Mouse (Mus musculus): ENCODE results near the gene Rnf181. TPM values are rescaled to one million over a fixed set of nuclear protein-coding genes. Genes with fewer than 3 reads are reported as not detected.

Gene Rnf181
- 109 TPM in 2 replicates for polyA plus RNA-seq (2016; fragmentation: Nextera tagmentation; extraction: Ambion mirVana)

DNA sequence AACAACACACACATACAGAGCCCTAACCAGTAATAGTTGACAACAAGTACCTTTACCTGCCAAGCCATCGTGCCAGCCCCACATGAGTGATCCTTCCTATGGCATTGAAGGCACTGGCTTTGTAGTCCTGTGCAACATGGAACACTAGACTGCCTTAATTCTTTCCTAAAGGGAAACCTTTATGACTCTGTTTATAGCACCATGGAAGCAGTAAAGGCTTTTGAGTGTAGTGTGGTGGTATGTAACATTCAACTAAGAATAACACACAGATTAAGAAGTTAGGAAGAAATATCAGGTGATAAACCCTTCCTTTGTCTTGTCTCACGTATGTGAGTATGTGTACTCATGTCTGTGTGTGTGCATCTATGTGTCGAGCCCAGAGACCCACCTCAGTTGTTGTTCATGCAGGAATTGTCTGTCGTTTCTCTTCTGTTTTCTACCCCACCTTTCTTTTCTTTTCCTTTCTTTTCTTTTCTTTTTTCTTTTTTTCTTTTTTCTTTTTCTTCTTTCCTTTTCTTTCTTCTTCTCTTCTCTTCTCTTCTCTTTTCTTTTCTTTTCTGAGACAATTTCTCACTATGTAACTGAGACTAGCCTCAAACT lies at the start of gene Rnf181:
TSS of gene Rnf181 (minus strand) at position 113 of the 600 bp plus-strand sequence.
- H3K36me3 ChIP-seq, result no peaks in the 10 kb centered on the region
- H3K4me1 ChIP-seq, result peaks cover 16% of the 10 kb centered on the region; the same call in 1 of the 2 replicates
- H3K27me3 ChIP-seq (ENCODE audit: low read depth, poor library complexity, severe bottlenecking), result no peaks in the 10 kb centered on the region
- no peak for DNase-seq (ENCODE audit: low spot score)
- no peak within 1 kb of the TSS for H3K4me3 ChIP-seq
- WGBS, result 79% methylated on average over 4 of the region's 4 CpGs
- H3K9me3 ChIP-seq (replicated peaks), result no peaks in the 10 kb centered on the region
- no peak within 1 kb of the TSS for H3K27ac ChIP-seq

DNA sequence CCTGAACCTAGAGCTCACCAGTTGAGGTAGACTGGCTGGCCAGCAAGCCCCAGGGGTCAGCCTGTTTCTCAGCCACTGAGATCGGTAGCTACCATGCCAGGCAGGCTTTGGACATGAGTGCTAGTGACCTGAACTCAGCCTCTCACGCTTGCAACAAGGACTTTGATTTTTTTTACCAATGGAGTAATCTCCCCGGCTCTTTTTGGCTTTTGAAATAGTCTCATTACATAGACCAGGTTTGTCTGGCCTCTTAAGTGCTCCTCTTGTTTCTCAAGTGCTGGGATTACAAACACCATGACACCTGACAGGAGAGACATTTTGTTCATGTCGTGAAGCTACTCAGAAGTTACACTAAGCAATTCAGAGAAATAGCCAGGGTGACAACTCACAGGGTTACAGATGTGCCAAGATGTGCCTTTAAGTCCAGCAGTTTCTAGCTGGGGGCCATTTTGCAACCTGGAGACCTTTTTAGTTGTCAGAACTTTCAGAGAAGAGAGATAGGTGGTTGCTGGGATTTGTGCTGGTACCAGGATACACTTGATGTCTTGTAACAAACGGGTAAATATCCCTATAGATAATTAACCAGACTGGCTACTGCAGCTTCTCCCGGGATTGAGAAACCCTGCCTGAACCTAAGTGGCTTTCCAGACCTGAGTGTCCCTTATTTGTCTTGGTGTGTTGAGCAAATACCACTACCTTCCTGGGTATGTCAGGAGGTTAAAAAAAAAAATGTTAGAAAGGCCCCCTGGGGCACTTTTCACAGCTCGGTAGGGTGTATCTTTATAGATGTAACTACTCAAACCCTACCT lies 49.4 kb upstream of the Rnf181 start:
- H3K36me3 ChIP-seq, result peaks cover 49% of the 10 kb centered on the region
- H3K9me3 ChIP-seq (replicated peaks), result no peaks in the 10 kb centered on the region
- H3K27ac ChIP-seq, result no peak overlapping the region
- H3K4me1 ChIP-seq, result peaks cover 19% of the 10 kb centered on the region
- no peak overlapping the region for H3K4me3 ChIP-seq
- H3K27me3 ChIP-seq (ENCODE audit: low read depth, poor library complexity, severe bottlenecking), result no peaks in the 10 kb centered on the region
- 90% methylated on average over 7 of the region's 7 CpGs for WGBS
- no peak for DNase-seq (ENCODE audit: low spot score)

DNA sequence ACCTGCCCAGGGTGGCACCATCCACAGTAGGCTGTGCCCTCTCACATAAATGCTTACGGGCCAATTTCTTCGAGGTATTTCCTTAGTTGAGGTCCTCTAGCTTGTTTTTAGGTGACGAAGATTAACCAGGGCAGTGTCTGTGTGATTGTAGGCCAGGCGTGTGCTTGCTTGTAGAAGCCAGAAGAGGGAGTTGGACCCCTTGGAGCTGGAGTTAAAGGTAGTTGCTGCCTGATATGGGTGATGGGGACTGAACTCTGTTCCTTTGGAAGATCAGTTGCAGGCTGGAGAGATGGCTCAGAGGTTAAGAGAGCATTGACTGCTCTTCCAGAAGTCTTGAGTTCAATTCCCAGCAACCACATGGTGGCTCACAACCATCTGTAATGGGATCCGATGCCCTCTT lies 48.4 kb upstream of the Rnf181 start:
- no peaks in the 10 kb centered on the region for H3K27me3 ChIP-seq (ENCODE audit: low read depth, poor library complexity, severe bottlenecking)
- 87% methylated on average over 5 of the region's 5 CpGs for WGBS

DNA sequence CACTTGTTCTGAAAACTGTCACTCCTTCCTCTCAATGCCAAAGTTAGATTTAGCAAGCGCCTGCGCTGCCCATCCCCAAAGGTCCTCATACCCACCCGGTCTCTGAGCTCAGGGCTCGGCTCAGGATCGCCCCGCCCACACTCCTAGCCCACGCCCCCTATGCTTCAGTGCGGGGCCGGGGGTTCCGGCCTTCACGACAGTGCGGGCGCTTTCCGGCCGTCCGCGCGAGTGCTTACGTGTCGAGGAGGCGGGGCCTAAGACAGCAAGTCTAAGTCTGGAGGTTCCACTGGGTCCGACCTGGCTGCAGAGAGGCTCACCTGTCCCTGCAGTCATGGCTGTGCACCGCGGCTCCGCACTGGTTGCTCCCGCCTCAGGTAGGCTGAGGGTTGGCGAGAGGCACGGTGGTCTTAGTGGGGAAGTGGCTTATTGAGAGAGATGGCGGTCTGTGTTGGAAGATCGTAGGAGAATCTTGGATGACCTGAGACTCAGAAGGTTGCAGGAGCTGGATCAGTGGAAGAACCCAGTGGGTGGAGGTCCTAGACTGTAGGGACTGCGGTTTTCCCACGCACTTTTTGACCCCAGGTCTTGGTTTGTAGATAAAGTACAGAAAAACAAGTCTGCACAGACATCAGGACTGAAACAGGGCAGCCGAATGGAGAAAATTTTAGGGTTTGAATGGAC lies 47.5 kb upstream of the Rnf181 start, which contains the start of gene Ggcx:
TSS of gene Ggcx (plus strand) at position 233 of the 681 bp plus-strand sequence.
- Histone ChIP-seq H3K27ac (peak within 1 kb of the TSS; percentile 89), H3K4me3 (peak within 1 kb of the TSS; percentile 92), H3K27me3 (ENCODE audit: low read depth, poor library complexity, severe bottlenecking) (no peaks in the 10 kb centered on the region), H3K4me1 (peaks cover 19% of the 10 kb centered on the region), H3K9me3 (replicated peaks) (no peaks in the 10 kb centered on the region), H3K36me3 (peaks cover 30% of the 10 kb centered on the region)
- DNase-seq (ENCODE audit: low spot score), result peak; percentile 97
- WGBS, result 2% methylated on average over 33 of the region's 33 CpGs

More for the DNA sequence above, 48.4 kb upstream of the Rnf181 start:
- H3K36me3 ChIP-seq, result peaks cover 39% of the 10 kb centered on the region
- H3K4me1 ChIP-seq, result peaks cover 19% of the 10 kb centered on the region
- no peak overlapping the region for H3K27ac ChIP-seq
- H3K4me3 ChIP-seq, result peak overlapping the region; percentile 92
- DNase-seq (ENCODE audit: low spot score), result no peak
- H3K9me3 ChIP-seq (replicated peaks), result no peaks in the 10 kb centered on the region

DNA sequence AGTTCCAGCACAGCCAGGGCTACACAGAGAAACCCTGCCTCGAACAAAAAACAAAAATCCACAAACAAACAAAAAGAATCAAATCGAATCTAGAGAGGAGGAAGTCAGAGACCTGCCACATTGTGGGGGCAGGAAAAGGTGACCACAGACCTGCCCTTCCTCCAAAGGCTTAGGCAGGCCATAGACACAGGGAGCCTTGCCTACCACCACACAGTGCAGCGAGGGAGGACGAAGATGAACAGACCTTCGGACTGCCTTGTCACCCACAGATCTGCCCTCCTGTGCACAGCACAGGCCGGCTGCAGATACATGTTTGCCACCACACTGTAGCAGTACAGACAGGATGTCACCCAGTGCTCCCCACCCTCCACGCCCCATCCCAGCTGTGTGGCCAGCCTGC lies 43.8 kb upstream of the Rnf181 start:
- no peaks in the 10 kb centered on the region for H3K36me3 ChIP-seq
- H3K27me3 ChIP-seq (ENCODE audit: low read depth, poor library complexity, severe bottlenecking), result no peaks in the 10 kb centered on the region
- H3K4me1 ChIP-seq, result peaks cover 15% of the 10 kb centered on the region
- DNase-seq (ENCODE audit: low spot score), result no peak
- no peaks in the 10 kb centered on the region for H3K9me3 ChIP-seq (replicated peaks)
- H3K4me3 ChIP-seq, result no peak overlapping the region
- no peak overlapping the region for H3K27ac ChIP-seq
- WGBS, result 87% methylated on average over 7 of the region's 7 CpGs

DNA sequence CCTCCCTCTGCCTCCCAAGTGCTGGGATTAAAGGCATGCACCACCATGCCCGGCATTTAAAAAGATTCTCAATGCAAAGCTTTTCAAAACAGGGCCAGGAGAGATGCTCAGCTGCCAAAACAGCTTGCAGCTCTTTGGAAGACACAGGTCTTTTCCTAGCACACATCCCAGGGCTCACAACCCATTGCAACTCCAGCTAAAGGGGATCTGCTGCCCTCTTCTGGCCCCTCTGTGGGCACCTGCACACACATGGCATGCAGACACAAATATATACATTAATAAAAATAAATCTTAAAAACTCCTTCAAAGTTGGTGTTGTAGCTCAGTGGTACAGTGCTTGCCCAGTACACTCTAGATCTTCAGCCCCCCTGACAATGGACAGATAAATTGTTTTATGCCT lies 43.2 kb upstream of the Rnf181 start:
- DNase-seq (ENCODE audit: low spot score), result no peak
- no peaks in the 10 kb centered on the region for H3K9me3 ChIP-seq (replicated peaks)
- H3K27ac ChIP-seq, result no peak overlapping the region
- no peak overlapping the region for H3K4me3 ChIP-seq
- H3K36me3 ChIP-seq, result no peaks in the 10 kb centered on the region
- peaks cover 12% of the 10 kb centered on the region for H3K4me1 ChIP-seq
- no peaks in the 10 kb centered on the region for H3K27me3 ChIP-seq (ENCODE audit: low read depth, poor library complexity, severe bottlenecking)
- WGBS, result 43% methylated on average over 1 of the region's 1 CpGs

DNA sequence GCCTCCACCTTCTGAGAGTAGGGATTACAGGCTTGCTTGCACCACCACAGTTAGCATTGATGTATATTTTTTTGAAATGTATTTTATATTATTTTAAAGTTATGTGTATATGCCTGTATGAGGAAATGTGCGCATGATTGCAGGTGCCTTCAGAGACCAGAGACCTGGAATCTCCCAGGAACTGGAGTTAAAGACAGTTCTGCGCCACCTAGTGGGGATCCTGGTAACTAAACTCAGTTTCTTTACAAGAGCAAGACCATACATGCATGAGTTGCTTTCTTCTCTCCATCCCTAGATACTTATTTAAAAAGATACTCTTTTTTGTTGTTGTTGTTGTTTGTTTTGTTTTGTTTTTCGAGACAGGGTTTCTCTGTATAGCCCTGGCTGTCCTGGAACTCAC lies 42.8 kb upstream of the Rnf181 start:
- WGBS, result 25% methylated on average over 3 of the region's 3 CpGs

DNA sequence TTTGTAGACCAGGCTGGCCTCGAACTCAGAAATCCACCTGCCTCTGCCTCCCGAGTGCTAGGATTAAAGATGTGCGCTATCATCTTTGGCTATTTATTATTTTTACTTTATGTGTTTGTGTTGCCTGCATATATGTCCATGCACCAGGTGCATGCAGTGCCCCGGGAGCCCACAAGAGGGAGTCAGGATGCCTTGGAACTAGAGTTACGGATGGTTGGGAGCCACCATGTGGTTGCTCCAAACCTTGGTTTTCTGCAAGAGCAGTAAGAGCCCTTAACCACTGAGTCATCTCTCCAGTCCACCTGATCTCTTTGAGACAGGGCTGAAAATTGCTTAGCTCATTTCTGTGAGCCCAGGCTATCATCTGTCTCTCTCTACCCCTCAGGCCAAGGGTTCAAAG lies 40.4 kb upstream of the Rnf181 start:
- no peaks in the 10 kb centered on the region for H3K9me3 ChIP-seq (replicated peaks)
- no peaks in the 10 kb centered on the region for H3K27me3 ChIP-seq (ENCODE audit: low read depth, poor library complexity, severe bottlenecking)
- no peak overlapping the region for H3K4me3 ChIP-seq
- H3K4me1 ChIP-seq, result no peaks in the 10 kb centered on the region
- H3K36me3 ChIP-seq, result no peaks in the 10 kb centered on the region
- no peak overlapping the region for H3K27ac ChIP-seq
- peak; percentile 94 for DNase-seq (ENCODE audit: low spot score)
- 4% methylated on average over 5 of the region's 5 CpGs for WGBS

More for the DNA sequence above, 42.8 kb upstream of the Rnf181 start:
- no peak overlapping the region for H3K27ac ChIP-seq
- no peaks in the 10 kb centered on the region for H3K36me3 ChIP-seq
- no peak overlapping the region for H3K4me3 ChIP-seq
- H3K27me3 ChIP-seq (ENCODE audit: low read depth, poor library complexity, severe bottlenecking), result no peaks in the 10 kb centered on the region
- no peaks in the 10 kb centered on the region for H3K9me3 ChIP-seq (replicated peaks)
- peak; percentile 71 for DNase-seq (ENCODE audit: low spot score)
- peaks cover 8% of the 10 kb centered on the region for H3K4me1 ChIP-seq

DNA sequence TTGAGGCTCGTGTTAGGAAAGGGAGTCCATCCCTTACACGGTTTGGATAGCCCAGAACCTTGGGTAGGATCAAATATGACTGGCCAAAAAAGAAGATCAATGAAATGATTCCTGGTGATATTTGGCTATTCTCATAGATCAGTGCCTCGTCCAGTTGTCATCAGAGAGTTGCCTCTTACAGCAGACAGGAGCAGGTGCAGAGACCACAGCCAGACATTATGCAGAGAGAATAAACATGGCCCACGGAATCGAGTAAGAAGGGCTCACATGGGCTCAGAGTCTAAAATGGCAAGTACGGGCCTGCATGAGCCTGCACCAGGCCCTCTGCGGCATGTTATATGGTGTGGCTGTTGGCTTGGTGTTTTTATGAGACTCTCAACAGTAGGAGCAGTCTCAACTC lies 38.6 kb upstream of the Rnf181 start:
- no peaks in the 10 kb centered on the region for H3K36me3 ChIP-seq
- no peaks in the 10 kb centered on the region for H3K9me3 ChIP-seq (replicated peaks)
- DNase-seq (ENCODE audit: low spot score), result no peak
- no peaks in the 10 kb centered on the region for H3K27me3 ChIP-seq (ENCODE audit: low read depth, poor library complexity, severe bottlenecking)
- H3K4me1 ChIP-seq, result no peaks in the 10 kb centered on the region
- no peak overlapping the region for H3K27ac ChIP-seq
- H3K4me3 ChIP-seq, result no peak overlapping the region
- WGBS, result 84% methylated on average over 7 of the region's 7 CpGs

DNA sequence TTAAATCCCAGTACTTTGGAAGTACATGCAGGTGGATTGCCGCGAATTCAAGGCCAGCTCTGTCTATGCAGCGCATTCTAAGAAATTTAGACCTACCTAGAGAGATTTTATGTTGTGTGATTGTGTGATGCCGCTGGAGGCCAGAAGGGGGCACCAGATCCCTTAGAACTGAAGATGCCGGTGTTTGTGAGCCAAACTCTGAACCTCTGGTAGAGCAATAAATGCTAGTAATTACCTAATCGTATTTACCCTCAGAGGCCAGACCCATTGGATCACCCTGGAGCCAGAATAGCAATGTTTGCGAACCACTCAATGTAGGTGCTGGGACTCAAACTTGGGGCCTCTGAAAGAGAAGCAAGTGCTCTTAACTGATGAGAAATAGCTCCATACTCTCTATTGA lies 35.1 kb upstream of the Rnf181 start:
- WGBS, result 18% methylated on average over 7 of the region's 7 CpGs
- H3K36me3 ChIP-seq, result no peaks in the 10 kb centered on the region
- no peak overlapping the region for H3K27ac ChIP-seq
- no peaks in the 10 kb centered on the region for H3K4me1 ChIP-seq
- peak; percentile 78 for DNase-seq (ENCODE audit: low spot score)
- no peaks in the 10 kb centered on the region for H3K9me3 ChIP-seq (replicated peaks)
- H3K27me3 ChIP-seq (ENCODE audit: low read depth, poor library complexity, severe bottlenecking), result no peaks in the 10 kb centered on the region
- no peak overlapping the region for H3K4me3 ChIP-seq

DNA sequence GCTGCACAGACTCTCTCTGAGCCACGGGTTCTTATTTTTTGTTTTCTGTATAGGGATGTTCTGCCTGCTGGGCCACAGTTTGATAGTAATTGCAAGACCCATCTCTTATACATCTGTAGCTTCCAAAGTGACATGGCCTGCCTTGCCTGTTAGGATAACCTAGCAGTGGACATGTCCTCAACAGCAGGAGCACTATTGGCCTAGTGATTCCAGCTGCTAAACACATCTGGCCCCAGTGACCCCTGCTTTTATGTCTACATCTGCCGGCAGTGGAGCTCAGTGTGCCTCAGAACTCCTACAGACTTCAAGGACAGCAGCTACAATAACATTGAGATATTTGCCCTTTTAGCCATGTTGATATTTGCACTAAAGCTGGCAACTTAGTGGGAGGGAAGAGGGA lies 33.2 kb upstream of the Rnf181 start:
- Histone ChIP-seq H3K27ac (no peak overlapping the region), H3K4me3 (no peak overlapping the region), H3K36me3 (no peaks in the 10 kb centered on the region), H3K9me3 (replicated peaks) (no peaks in the 10 kb centered on the region), H3K27me3 (ENCODE audit: low read depth, poor library complexity, severe bottlenecking) (no peaks in the 10 kb centered on the region), H3K4me1 (no peaks in the 10 kb centered on the region)
- no peak for DNase-seq (ENCODE audit: low spot score)
- WGBS, result 66% methylated on average over 2 of the region's 2 CpGs

DNA sequence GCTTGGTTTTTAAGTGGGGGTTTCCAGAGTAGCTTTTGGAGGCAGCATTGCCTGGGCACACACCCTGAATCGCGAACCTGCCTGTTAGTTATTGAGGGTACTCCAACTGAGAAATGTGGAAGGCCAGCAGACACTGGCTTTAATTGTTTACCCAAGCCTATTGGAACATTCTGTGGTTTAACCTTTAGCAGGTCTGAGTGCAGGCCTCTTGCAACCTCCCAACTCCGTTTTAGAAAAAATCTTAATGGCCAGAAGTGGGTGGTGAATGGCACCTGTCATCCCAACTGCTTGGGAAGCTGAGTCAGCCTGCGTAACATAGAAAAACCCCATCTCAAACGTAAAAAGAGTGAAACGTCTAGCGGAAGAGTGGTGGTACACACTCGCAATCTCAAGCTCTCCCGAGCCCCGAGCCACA lies 30.1 kb upstream of the Rnf181 start:
- H3K27me3 ChIP-seq (ENCODE audit: low read depth, poor library complexity, severe bottlenecking), result no peaks in the 10 kb centered on the region
- 86% methylated on average over 10 of the region's 10 CpGs for WGBS

DNA sequence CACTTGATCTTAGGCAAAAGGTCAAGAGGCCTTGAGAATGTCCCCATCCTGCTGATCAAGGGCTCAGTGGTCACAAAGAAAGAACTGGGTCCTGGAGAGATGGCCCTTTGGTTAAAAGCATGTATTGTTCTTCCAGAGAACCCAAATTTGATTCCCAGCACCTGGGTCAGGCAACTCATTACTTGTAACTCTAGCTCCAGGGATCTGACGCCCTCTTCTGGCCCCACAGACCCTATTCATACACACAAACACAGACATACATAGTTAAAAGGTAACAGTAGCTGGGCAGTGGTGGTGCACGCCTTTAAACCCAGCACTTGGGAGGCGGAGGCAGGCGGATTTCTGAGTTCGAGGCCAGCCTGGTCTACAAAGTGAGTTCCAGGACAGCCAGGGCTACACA lies 25.6 kb upstream of the Rnf181 start:
- WGBS, result 92% methylated on average over 5 of the region's 5 CpGs
- no peaks in the 10 kb centered on the region for H3K27me3 ChIP-seq (ENCODE audit: low read depth, poor library complexity, severe bottlenecking)
- peaks cover 51% of the 10 kb centered on the region for H3K4me1 ChIP-seq
- H3K4me3 ChIP-seq, result no peak overlapping the region
- peaks cover 5% of the 10 kb centered on the region for H3K36me3 ChIP-seq
- no peaks in the 10 kb centered on the region for H3K9me3 ChIP-seq (replicated peaks)
- H3K27ac ChIP-seq, result no peak overlapping the region
- no peak for DNase-seq (ENCODE audit: low spot score)

More for the DNA sequence above, 30.1 kb upstream of the Rnf181 start:
- H3K27ac ChIP-seq, result no peak overlapping the region
- no peaks in the 10 kb centered on the region for H3K36me3 ChIP-seq
- H3K4me3 ChIP-seq, result no peak overlapping the region
- H3K9me3 ChIP-seq (replicated peaks), result no peaks in the 10 kb centered on the region
- 0 out of 2 replicates have a peak, but pooled peaks cover 10% of the 10 kb centered on the region for H3K4me1 ChIP-seq
- DNase-seq (ENCODE audit: low spot score), result no peak
